Mouse (Mus musculus) neutrophil, adult 5-6 weeks (primary cell): ENCODE measurements around the gene Art3. TPM values are rescaled to one million over a fixed set of nuclear protein-coding genes. Genes with fewer than 3 reads are reported as not detected.
"Not testable (repeated sequence)": the region's sequence is repeated elsewhere in the genome, so short reads cannot be mapped to it uniquely, and the experiment has no call there.

Experiments
- ATAC-seq: fragments of 151-379, 151-347 bp; 2 replicates; pipeline ENCODE4 v1.8.0; 2017; ENCODE audit warnings: mild to moderate bottlenecking, moderate TSS enrichment; ENCODE audit not compliant: insufficient number of reproducible peaks, poor library complexity, low FRiP score, severe bottlenecking; ENCODE audit errors: extremely low read depth
- total RNA-seq: library from RNA; stranded (forward); fragments of 200-1000 nt; gene quantifications from 2 replicates; pipeline ENCODE4 v1.2.3, GENCODE M21; 2017

The Art3 gene
- total RNA-seq, 1 experiment from 2014 or later = not detected

GRCm38 (mm10) chr5:92331122-92331521 is 505 bp upstream of the Art3 start:
- no peak for ATAC-seq

GRCm38 (mm10) chr5:92332359-92332840 is 773 bp downstream of the Art3 start:
- no peak for ATAC-seq

GRCm38 (mm10) chr5:92336743-92337142 is 5.1 kb downstream of the Art3 start:
- ATAC-seq = no peak

GRCm38 (mm10) chr5:92340606-92341005 is 9.0 kb downstream of the Art3 start:
- no peak for ATAC-seq

- no peak for ATAC-seq
These were observed 13.4 kb downstream of the Art3 start for GRCm38 (mm10) chr5:92345006-92345405.

- ATAC-seq = peak; percentile 49; the same call in 1 of the 2 replicates
These were observed 17.3 kb downstream of the Art3 start, which contains the start of gene Cxcl10 for GRCm38 (mm10) chr5:92348794-92349413. TSS of gene Cxcl10 (minus strand) at chr5:92348889.

- no peak for ATAC-seq
These were observed 18.1 kb downstream of the Art3 start for GRCm38 (mm10) chr5:92349731-92350130.

- not testable (repeated sequence) for ATAC-seq
These were observed 21.1 kb downstream of the Art3 start for GRCm38 (mm10) chr5:92352716-92353115.

GRCm38 (mm10) chr5:92353517-92353916 is 21.9 kb downstream of the Art3 start:
- ATAC-seq = peak; percentile 82

- no peak for ATAC-seq
These were observed 26.4 kb downstream of the Art3 start for GRCm38 (mm10) chr5:92358033-92358432.

- ATAC-seq = no peak
These were observed 27.3 kb downstream of the Art3 start for GRCm38 (mm10) chr5:92358767-92359455.

GRCm38 (mm10) chr5:92363179-92363578 is 31.6 kb downstream of the Art3 start:
- ATAC-seq = no peak

GRCm38 (mm10) chr5:92364011-92364410 is 32.4 kb downstream of the Art3 start:
- no peak for ATAC-seq

GRCm38 (mm10) chr5:92365146-92365705 is 33.6 kb downstream of the Art3 start:
- no peak for ATAC-seq

GRCm38 (mm10) chr5:92366565-92366964 is 34.9 kb downstream of the Art3 start:
- no peak for ATAC-seq

GRCm38 (mm10) chr5:92368392-92368791 is 36.8 kb downstream of the Art3 start:
- ATAC-seq = peak; percentile 21; the same call in 1 of the 2 replicates

- ATAC-seq = no peak
These were observed 37.7 kb downstream of the Art3 start for GRCm38 (mm10) chr5:92369151-92369994.

- no peak for ATAC-seq
These were observed 38.8 kb downstream of the Art3 start for GRCm38 (mm10) chr5:92370392-92370791.

- no peak for ATAC-seq
These were observed 39.3 kb downstream of the Art3 start for GRCm38 (mm10) chr5:92370891-92371290.
